Mouse (Mus musculus): ENCODE results near the gene Sdhd. TPM values are rescaled to one million over a fixed set of nuclear protein-coding genes. Genes with fewer than 3 reads are reported as not detected.
A peak's percentile ranks its signal among the peaks of the same experiment; 100 is the strongest.
"Not testable (repeated sequence)": the region's sequence is repeated elsewhere in the genome, so short reads cannot be mapped to it uniquely, and the experiment has no call there.

Sdhd gene
- polyA plus RNA-seq (2012; rRNA removed) = 541 and 551 TPM in 2 replicates

DNA sequence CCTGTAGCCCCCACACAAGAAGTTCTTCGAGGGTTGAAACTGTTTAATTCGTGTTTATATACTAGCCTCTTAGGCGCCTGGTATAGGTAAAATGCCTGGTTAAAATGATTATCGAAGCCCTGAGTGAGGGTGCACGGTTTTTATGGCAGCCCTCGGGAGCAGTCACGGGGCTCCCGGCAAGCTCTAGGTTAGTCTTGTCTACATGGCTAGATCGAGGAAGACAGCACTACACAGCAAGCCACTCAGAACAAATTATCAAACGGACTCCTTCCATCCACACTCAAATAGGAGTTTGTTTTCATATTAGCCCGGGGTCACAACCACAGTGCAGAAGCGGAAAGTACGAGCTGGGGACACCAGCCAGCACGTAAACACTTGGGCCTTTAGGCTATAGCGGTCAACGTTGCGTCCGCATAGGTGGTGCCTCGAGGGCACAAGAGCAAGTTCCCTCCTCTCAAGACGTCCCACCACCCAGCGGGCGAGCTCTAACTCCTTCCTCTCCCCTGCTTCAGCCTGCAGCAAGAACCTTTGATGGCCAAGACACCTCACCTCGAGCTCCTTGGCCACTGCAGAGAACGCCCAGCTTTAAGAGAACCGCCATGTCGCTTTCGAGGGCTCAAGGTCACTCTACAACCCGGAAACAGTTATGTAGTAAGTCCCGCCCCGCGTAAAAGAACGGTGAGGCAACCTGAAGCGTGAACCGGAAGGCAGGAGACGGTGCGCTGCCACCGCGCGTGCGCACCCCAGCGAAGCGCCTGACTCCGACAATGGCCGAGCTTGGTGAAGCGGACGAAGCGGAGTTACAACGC, at the start of gene Sdhd, which contains the start of gene Timm8b:
TSS of gene Sdhd (minus strand) at position 624 of the 809 bp plus-strand sequence.
TSS of gene Timm8b (plus strand) at position 722 of the 809 bp plus-strand sequence.
- Histone ChIP-seq H3K4me1 (ENCODE audit: control insufficient read depth, insufficient read depth, low read length) (peaks cover 6% of the 10 kb centered on the region), H3K27me3 (replicated peaks; ENCODE audit: control insufficient read depth, insufficient read depth, low read length) (no peaks in the 10 kb centered on the region), H3K36me3 (ENCODE audit: control insufficient read depth, insufficient read depth, low read length) (peaks cover 3% of the 10 kb centered on the region), H3K27ac (ENCODE audit: insufficient read depth, low read depth, low read length) (peak within 1 kb of the TSS; percentile 92), H3K4me3 (ENCODE audit: insufficient read depth, low read depth, low read length) (peak within 1 kb of the TSS; percentile 83)
- TF ChIP-seq CTCF (conservative IDR thresholded peaks at IDR 0.05; ENCODE audit: insufficient read depth, insufficient read length, low read depth, low read length) = no peak
- TF ChIP-seq POLR2A (IDR thresholded peaks at IDR 0.05; ENCODE audit: low read depth, low read length) = no peak
- WGBS = under 1% methylated on average over 48 of the region's 48 CpGs
- DNase-seq = peak; percentile 98

DNA sequence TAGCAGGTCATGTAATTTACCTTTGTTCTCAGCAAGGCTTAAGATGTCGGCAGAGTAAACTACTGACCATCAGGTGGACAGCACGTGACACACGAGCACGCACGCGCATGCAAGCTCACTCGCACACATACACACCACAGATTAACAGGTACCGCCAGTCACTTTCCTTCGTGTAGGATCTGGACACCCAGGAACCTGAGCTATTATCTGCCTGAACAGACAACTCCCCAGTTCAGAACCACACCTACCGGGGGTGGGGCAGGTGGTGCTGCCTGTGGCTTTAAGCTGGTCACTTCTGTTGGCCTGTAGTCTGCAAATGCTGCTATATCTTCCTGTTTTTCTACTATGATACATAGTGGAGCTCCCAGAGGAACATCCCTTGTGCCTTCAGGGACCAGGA, 46.9 kb upstream of the Sdhd start:
- 96% methylated on average over 10 of the region's 10 CpGs for WGBS
- Histone ChIP-seq H3K4me3 (ENCODE audit: insufficient read depth, low read depth, low read length) (no peak overlapping the region), H3K4me1 (ENCODE audit: control insufficient read depth, insufficient read depth, low read length) (no peaks in the 10 kb centered on the region), H3K27me3 (replicated peaks; ENCODE audit: control insufficient read depth, insufficient read depth, low read length) (no peaks in the 10 kb centered on the region), H3K27ac (ENCODE audit: insufficient read depth, low read depth, low read length) (no peak overlapping the region), H3K36me3 (ENCODE audit: control insufficient read depth, insufficient read depth, low read length) (peaks cover 14% of the 10 kb centered on the region)
- TF ChIP-seq POLR2A (IDR thresholded peaks at IDR 0.05; ENCODE audit: low read depth, low read length) (no peak), CTCF (conservative IDR thresholded peaks at IDR 0.05; ENCODE audit: insufficient read depth, insufficient read length, low read depth, low read length) (no peak)
- DNase-seq = no peak

DNA sequence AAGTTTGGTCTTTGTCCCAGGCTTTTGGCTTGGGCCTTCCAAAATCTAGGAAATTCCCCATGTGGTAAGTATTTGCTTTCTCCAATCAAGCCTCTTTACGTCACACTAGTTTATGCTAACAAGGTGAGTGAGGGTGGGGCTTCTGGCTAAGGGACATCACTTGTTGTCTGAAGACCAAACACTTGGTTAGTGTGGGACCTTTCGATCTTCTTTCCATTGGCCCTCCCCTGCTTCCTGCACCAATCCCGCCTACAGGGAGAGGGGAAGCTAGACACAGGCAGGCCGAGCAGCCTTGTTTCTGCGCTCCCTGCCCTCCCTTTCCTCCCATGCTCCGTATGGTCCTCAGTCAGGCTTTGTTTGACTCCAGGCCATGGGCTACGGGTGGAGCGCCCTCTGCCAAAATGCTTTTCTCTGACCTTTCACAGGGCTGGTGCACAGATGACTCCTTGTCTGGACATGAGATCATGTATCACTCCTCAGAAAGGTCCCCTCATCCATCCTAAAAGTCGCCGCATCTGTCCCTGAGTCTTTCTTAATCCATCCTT, 43.3 kb upstream of the Sdhd start:
- TF ChIP-seq CTCF (conservative IDR thresholded peaks at IDR 0.05; ENCODE audit: insufficient read depth, insufficient read length, low read depth, low read length) (no peak), POLR2A (IDR thresholded peaks at IDR 0.05; ENCODE audit: low read depth, low read length) (no peak)
- H3K27me3 ChIP-seq (replicated peaks; ENCODE audit: control insufficient read depth, insufficient read depth, low read length) = no peaks in the 10 kb centered on the region
- H3K27ac ChIP-seq (ENCODE audit: insufficient read depth, low read depth, low read length) = no peak overlapping the region
- H3K36me3 ChIP-seq (ENCODE audit: control insufficient read depth, insufficient read depth, low read length) = peaks cover 11% of the 10 kb centered on the region
- DNase-seq = no peak
- H3K4me1 ChIP-seq (ENCODE audit: control insufficient read depth, insufficient read depth, low read length) = no peaks in the 10 kb centered on the region
- H3K4me3 ChIP-seq (ENCODE audit: insufficient read depth, low read depth, low read length) = no peak overlapping the region
- WGBS = 82% methylated on average over 10 of the region's 10 CpGs

DNA sequence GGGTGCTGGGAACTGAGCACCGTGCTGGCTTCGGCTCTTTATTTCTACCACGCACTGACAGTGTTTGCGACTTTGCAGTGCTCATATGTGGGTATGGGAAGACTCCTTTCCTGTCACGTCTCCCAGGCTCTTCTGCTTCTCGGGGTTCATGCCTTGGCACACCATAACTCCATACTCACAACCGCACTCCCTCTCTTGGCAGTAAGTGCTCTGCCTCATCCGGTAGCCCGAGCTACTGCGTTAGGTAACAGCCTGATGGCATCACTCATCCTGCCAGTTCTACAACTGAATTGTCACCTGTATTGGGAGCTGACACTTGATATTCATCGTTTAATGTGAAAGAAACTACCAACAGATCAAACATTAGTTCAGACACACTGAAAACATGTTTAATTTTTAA, 30.7 kb upstream of the Sdhd start:
- H3K27me3 ChIP-seq (replicated peaks; ENCODE audit: control insufficient read depth, insufficient read depth, low read length) = no peaks in the 10 kb centered on the region
- TF ChIP-seq CTCF (conservative IDR thresholded peaks at IDR 0.05; ENCODE audit: insufficient read depth, insufficient read length, low read depth, low read length) (no peak), POLR2A (IDR thresholded peaks at IDR 0.05; ENCODE audit: low read depth, low read length) (no peak)
- H3K27ac ChIP-seq (ENCODE audit: insufficient read depth, low read depth, low read length) = no peak overlapping the region
- no peaks in the 10 kb centered on the region for H3K4me1 ChIP-seq (ENCODE audit: control insufficient read depth, insufficient read depth, low read length)
- H3K4me3 ChIP-seq (ENCODE audit: insufficient read depth, low read depth, low read length) = no peak overlapping the region
- H3K36me3 ChIP-seq (ENCODE audit: control insufficient read depth, insufficient read depth, low read length) = peaks cover 3% of the 10 kb centered on the region
- DNase-seq = no peak
- 92% methylated on average over 11 of the region's 11 CpGs for WGBS

DNA sequence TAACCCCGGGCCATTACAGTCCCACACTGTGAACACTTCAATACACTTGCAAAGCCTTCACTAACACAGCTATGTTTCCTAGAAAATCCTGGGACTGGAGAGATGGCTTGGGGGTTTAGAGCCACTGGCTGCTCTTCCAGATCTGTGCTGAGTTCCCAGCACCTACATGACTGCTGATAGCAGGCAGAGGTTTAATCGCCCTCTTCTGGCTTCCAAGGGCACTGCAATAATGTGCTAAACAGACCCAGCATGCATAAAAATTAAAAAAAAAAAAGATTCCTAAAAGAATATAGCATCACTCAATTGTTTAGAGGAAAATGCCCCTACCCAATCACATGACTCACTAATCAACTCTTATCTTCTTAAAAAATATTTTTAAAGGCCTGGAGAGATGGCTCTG, 29.4 kb upstream of the Sdhd start:
- no peak for DNase-seq
- Histone ChIP-seq H3K4me1 (ENCODE audit: control insufficient read depth, insufficient read depth, low read length) (no peaks in the 10 kb centered on the region), H3K27ac (ENCODE audit: insufficient read depth, low read depth, low read length) (no peak overlapping the region), H3K27me3 (replicated peaks; ENCODE audit: control insufficient read depth, insufficient read depth, low read length) (no peaks in the 10 kb centered on the region), H3K36me3 (ENCODE audit: control insufficient read depth, insufficient read depth, low read length) (peaks cover 3% of the 10 kb centered on the region), H3K4me3 (ENCODE audit: insufficient read depth, low read depth, low read length) (no peak overlapping the region)
- TF ChIP-seq CTCF (conservative IDR thresholded peaks at IDR 0.05; ENCODE audit: insufficient read depth, insufficient read length, low read depth, low read length) (peak; percentile 47), POLR2A (IDR thresholded peaks at IDR 0.05; ENCODE audit: low read depth, low read length) (no peak)
- 66% methylated on average over 2 of the region's 2 CpGs for WGBS

DNA sequence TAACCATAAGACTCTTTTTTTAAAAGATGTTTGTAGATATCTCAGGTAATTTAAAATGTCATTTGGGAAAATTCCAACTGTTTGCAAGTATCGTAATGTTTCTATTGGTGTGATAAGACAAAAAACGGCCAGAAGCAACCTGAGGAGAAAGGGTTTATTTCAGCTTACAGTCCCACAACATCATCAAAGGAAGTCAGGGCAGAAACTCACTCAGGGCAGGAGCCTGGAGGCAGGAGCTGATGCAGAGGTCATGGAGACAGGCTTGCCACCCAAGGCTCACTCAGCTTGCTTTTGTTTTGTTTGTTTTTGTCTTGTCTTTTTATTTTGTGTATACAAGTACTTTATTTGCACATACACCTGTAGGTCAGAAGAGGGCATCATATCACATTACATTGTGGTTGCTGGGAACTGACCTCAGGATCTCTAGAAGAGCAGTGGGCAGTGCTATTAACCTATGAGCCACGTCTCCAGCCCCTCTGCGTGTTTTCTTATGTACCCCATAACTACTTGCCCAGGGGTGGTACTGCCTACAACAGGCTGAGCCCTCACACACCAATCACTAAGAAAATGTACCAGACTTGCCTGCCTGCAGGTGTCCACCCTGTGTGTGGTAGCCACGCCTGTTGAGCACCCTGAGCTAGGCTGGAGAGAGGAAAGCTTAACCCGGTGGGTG, 28.5 kb upstream of the Sdhd start:
- DNase-seq = no peak
- Histone ChIP-seq H3K4me3 (ENCODE audit: insufficient read depth, low read depth, low read length) (no peak overlapping the region), H3K27ac (ENCODE audit: insufficient read depth, low read depth, low read length) (no peak overlapping the region), H3K4me1 (ENCODE audit: control insufficient read depth, insufficient read depth, low read length) (no peaks in the 10 kb centered on the region), H3K36me3 (ENCODE audit: control insufficient read depth, insufficient read depth, low read length) (peaks cover 1% of the 10 kb centered on the region), H3K27me3 (replicated peaks; ENCODE audit: control insufficient read depth, insufficient read depth, low read length) (no peaks in the 10 kb centered on the region)
- TF ChIP-seq POLR2A (IDR thresholded peaks at IDR 0.05; ENCODE audit: low read depth, low read length) = no peak
- no peak for TF ChIP-seq CTCF (conservative IDR thresholded peaks at IDR 0.05; ENCODE audit: insufficient read depth, insufficient read length, low read depth, low read length)
- WGBS = 83% methylated on average over 6 of the region's 6 CpGs

DNA sequence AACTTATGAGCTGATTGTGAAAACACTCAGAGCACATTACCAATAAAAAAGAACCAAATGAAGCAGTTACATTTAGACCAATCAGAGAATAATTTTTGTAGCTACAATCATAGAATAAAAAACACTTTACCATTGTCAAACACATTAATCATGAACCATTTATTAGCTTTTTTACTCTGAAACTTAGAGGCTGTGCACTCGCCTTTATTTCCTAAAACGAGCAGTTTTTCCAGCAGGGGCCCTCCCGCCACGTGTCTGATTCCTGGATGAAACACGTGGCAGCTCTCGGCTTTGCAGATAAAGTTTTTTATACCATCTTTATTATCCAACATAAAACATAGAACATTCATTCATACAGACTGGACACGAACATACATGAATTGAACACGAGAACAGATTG, 27.3 kb upstream of the Sdhd start:
- DNase-seq; H3K27me3 ChIP-seq (replicated peaks; ENCODE audit: control insufficient read depth, insufficient read depth, low read length); H3K4me3 ChIP-seq (ENCODE audit: insufficient read depth, low read depth, low read length); H3K27ac ChIP-seq (ENCODE audit: insufficient read depth, low read depth, low read length); H3K36me3 ChIP-seq (ENCODE audit: control insufficient read depth, insufficient read depth, low read length); H3K4me1 ChIP-seq (ENCODE audit: control insufficient read depth, insufficient read depth, low read length): not testable (repeated sequence)
- 94% methylated on average over 6 of the region's 8 CpGs for WGBS
